Mouse (Mus musculus): ENCODE data around the gene Slc9a3.

- TF ChIP-seq POLR2AphosphoS5 (IDR thresholded peaks at IDR 0.05; ENCODE audit: insufficient replicate concordance, low read depth, low read length) = no peak
- TF ChIP-seq CTCF (IDR thresholded peaks at IDR 0.05; ENCODE audit: low read depth, low read length) = no peak
- no peak for TF ChIP-seq GATA1 (IDR thresholded peaks at IDR 0.05; ENCODE audit: borderline replicate concordance, low read length)
These were observed 75.2 kb downstream of the Slc9a3 start for GRCm38 (mm10) chr13:74196451-74196850.
